Mouse (Mus musculus) thymus, adult 18-20 months (tissue): ENCODE measurements around the gene Cd207.

Experiments
- DNase-seq, 2 experiments: peaks; one replicate each; pipeline ENCODE4 v3.0.0; 2022; ENCODE audit warnings: mixed read lengths in 2 of 2

The Cd207 gene

GRCm38 (mm10) chr6:83677757-83678156 is at the start of gene Cd207:
Cd207 (minus strand) TSS chr6:83677857.
- no peak for DNase-seq

GRCm38 (mm10) chr6:83727178-83727577 is 49.5 kb upstream of the Cd207 start:
- no peak for DNase-seq

GRCm38 (mm10) chr6:83722526-83722925 is 44.9 kb upstream of the Cd207 start:
- DNase-seq, result no peak

GRCm38 (mm10) chr6:83717026-83717425 is 39.4 kb upstream of the Cd207 start:
- no peak for DNase-seq

- no peak for DNase-seq
Measured at GRCm38 (mm10) chr6:83715461-83716196, 38.0 kb upstream of the Cd207 start.

- no peak for DNase-seq
Measured at GRCm38 (mm10) chr6:83714221-83715123, 36.8 kb upstream of the Cd207 start.

GRCm38 (mm10) chr6:83713271-83714136 is 35.8 kb upstream of the Cd207 start:
- no peak for DNase-seq

- DNase-seq, result no peak
Measured at GRCm38 (mm10) chr6:83711725-83712475, 34.2 kb upstream of the Cd207 start.

- peak; percentile 27 to 34 for DNase-seq
Measured at GRCm38 (mm10) chr6:83711067-83711675, 33.5 kb upstream of the Cd207 start, which contains the start of gene Vax2. Vax2 (plus strand) TSS chr6:83711264.

GRCm38 (mm10) chr6:83710361-83711066 is 32.9 kb upstream of the Cd207 start:
- no peak for DNase-seq

GRCm38 (mm10) chr6:83707738-83708510 is 30.3 kb upstream of the Cd207 start:
- DNase-seq, result no peak

GRCm38 (mm10) chr6:83704701-83705100 is 27.0 kb upstream of the Cd207 start:
- DNase-seq, result no peak

- no peak for DNase-seq
Measured at GRCm38 (mm10) chr6:83704294-83704693, 26.6 kb upstream of the Cd207 start.

GRCm38 (mm10) chr6:83703722-83704078 is 26.0 kb upstream of the Cd207 start:
- no peak for DNase-seq

GRCm38 (mm10) chr6:83703000-83703721 is 25.5 kb upstream of the Cd207 start:
- no peak for DNase-seq

- no peak for DNase-seq
Measured at GRCm38 (mm10) chr6:83702146-83702999, 24.7 kb upstream of the Cd207 start.

- no peak for DNase-seq
Measured at GRCm38 (mm10) chr6:83701001-83701400, 23.3 kb upstream of the Cd207 start.

- DNase-seq, result no peak
Measured at GRCm38 (mm10) chr6:83699971-83700370, 22.3 kb upstream of the Cd207 start.

- no peak for DNase-seq
Measured at GRCm38 (mm10) chr6:83697932-83698331, 20.3 kb upstream of the Cd207 start.
